Mouse (Mus musculus) liver, adult 10 weeks (tissue): Measurements from ENCODE around the gene Slc4a4. TPM values are rescaled to one million over a fixed set of nuclear protein-coding genes. Genes with fewer than 3 reads are reported as not detected.

ENCODE experiments used
- polyA plus RNA-seq: library from polyadenylated mRNA; stranded (reverse); fragments of 350-450 nt; fragmentation: Illumina TruSeq; extraction: RNeasy Lipid Tissue Mini Kit (QIAGEN cat#74804); gene quantifications from one replicate; pipeline ENCODE4 v1.2.3, GENCODE M21; 2014; ENCODE audit warnings: low read depth, low replicate concordance

The Slc4a4 gene
- 57.0 TPM for polyA plus RNA-seq

DNA sequence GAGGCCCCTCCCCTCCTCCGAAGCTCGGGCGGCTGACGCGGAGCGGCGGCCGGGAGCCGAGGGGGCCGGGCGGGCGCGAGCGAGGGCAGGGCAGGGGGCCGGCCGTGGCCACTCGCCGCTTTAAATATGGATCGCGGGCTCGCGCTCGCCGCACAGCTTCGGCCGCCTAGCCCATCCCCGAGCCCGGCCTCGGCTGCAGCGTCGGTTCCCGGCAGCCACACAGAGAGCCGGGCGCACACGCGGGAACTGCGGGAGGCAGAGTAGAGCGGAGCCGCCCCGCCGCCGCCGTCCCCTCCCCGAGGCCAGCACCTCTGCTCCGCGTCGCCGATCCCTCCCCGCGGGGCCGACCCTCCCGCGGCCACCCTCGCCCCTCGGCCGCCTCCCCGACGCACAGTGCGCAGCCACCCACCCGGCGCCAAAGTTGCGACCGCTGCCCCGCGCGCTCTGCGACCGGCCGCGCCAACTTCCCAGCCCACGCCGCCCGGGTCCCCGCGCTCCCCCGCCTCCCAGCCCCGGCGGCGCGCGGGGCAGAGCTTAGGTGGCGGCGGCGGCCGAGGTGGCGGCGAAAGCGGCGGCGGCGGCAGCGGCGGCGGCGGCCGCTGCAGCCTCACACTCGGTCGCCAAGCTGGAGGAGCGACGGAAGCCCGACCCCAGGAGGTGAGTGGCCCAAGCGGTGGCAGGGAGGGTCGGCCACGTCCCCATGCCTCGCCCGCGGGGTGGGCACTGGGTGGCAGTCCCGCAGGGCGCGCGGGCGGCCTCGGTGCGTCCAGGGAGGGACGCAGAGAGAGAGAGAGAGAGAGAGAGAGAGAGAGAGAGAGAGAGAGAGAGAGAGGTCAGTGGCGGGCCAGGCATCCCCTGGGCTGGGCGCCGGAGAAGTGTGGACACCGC, at the start of gene Slc4a4:
Slc4a4 (plus strand) TSS at position 151 of the 888 bp plus-strand sequence.

Other genes starting within 250 kb of the Slc4a4 start
- 171 TPM for gene Grsf1, start 210.6 kb upstream of the Slc4a4 start, polyA plus RNA-seq
- gene Mob1b, start 166.0 kb upstream of the Slc4a4 start, polyA plus RNA-seq: 46.1 TPM
- 6.6 TPM for gene Dck, start 121.8 kb upstream of the Slc4a4 start, polyA plus RNA-seq